Mouse (Mus musculus): Measurements from ENCODE around the gene Kansl1. TPM values are rescaled to one million over a fixed set of nuclear protein-coding genes. Genes with fewer than 3 reads are reported as not detected.

The Kansl1 gene
- polyA plus RNA-seq, 1 experiment from 2014 or later, result 33.6 TPM

DNA sequence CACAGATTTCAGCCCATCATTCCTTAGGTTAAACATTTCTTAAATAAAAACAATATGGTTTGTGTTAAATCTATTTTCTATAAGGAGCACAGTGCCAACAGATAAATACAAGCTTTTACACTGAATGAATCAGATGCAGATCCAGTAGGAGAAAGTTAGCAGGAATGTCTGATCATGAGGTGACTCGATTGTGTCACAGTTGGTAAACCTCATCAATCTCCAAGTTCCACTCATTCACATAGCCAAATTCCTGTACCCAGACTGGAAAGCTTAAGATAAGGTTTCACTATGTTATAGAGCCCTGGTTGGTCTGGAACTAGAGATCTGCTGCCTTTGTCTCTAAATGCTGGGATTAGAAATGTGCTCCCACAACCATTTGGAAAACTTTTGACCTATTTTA, 33.5 kb downstream of the Kansl1 start:
- Histone ChIP-seq H3K9me3 (ENCODE audit: control insufficient read depth, low read length) (no peaks in the 10 kb centered on the region), H3K27me3 (ENCODE audit: control insufficient read depth, insufficient read depth, low read length) (no peaks in the 10 kb centered on the region), H3K4me3 (ENCODE audit: low read depth, low read length) (no peak overlapping the region), H3K4me1 (ENCODE audit: control insufficient read depth, insufficient read depth, low read length) (0 out of 2 replicates have a peak, but pooled peaks cover 3% of the 10 kb centered on the region), H3K4me2 (ENCODE audit: low read depth, severe bottlenecking) (no peak overlapping the region), H3K27ac (replicated peaks; ENCODE audit: low read depth, low read length) (no peak overlapping the region), H3K9ac (ENCODE audit: low read length) (no peak overlapping the region), H3K36me3 (ENCODE audit: control insufficient read depth, insufficient read depth, low read length) (no peaks in the 10 kb centered on the region)
- 85% methylated on average over 1 of the region's 1 CpGs for WGBS
- DNase-seq (ENCODE audit: low spot score) (no peak), ATAC-seq (ENCODE audit: insufficient number of reproducible peaks, low FRiP score, low TSS enrichment, low read depth) (no peak)

DNA sequence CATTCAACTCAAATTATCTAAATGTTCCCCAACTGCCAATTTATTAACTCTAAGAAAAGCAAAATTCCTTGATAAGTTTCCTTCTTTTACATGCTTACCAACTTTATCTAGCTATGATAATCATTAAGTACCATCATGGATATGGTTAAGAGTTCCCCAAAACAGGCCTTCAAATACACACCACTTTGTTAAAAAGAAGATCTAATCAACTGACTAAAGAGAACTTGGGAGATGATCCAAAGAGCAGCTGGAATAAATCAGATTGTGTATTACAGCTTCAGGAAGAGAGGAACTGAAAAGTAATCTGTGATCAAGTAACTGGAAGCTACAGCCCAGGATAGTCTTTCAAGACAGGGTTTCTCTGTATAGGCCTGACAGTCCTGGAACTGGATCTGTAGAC, 36.4 kb downstream of the Kansl1 start:
- H3K4me1 ChIP-seq (ENCODE audit: control insufficient read depth, insufficient read depth, low read length), result no peaks in the 10 kb centered on the region
- H3K36me3 ChIP-seq (ENCODE audit: control insufficient read depth, insufficient read depth, low read length), result no peaks in the 10 kb centered on the region
- no peak overlapping the region for H3K9ac ChIP-seq (ENCODE audit: low read length)
- no peak overlapping the region for H3K27ac ChIP-seq (replicated peaks; ENCODE audit: low read depth, low read length)
- DNase-seq (ENCODE audit: low spot score) (no peak), ATAC-seq (ENCODE audit: insufficient number of reproducible peaks, low FRiP score, low TSS enrichment, low read depth) (no peak)
- H3K9me3 ChIP-seq (ENCODE audit: control insufficient read depth, low read length), result no peaks in the 10 kb centered on the region
- H3K4me2 ChIP-seq (ENCODE audit: low read depth, severe bottlenecking), result no peak overlapping the region
- no peaks in the 10 kb centered on the region for H3K27me3 ChIP-seq (ENCODE audit: control insufficient read depth, insufficient read depth, low read length)
- no peak overlapping the region for H3K4me3 ChIP-seq (ENCODE audit: low read depth, low read length)

DNA sequence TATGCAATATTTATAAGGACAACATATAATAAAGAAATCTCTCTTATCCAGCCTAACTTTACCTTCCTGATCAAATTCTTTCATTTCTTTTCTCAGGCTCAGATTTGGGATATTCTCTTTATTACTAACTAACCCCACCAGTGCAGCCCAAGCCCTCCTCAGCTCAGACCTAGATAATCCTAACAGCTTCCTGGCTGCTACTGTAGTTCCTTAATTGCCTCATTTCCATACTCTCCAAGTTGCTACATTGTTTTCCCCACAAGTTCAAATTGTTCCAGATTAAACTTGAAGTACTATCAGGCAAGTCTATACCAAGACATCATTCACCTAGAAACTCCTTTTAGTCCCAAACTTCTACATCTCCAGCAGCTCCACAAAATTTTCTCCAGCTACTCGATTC, 36.9 kb downstream of the Kansl1 start:
- Histone ChIP-seq H3K4me2 (ENCODE audit: low read depth, severe bottlenecking) (no peak overlapping the region), H3K36me3 (ENCODE audit: control insufficient read depth, insufficient read depth, low read length) (no peaks in the 10 kb centered on the region), H3K27me3 (ENCODE audit: control insufficient read depth, insufficient read depth, low read length) (no peaks in the 10 kb centered on the region), H3K4me1 (ENCODE audit: control insufficient read depth, insufficient read depth, low read length) (no peaks in the 10 kb centered on the region), H3K9me3 (ENCODE audit: control insufficient read depth, low read length) (no peaks in the 10 kb centered on the region), H3K9ac (ENCODE audit: low read length) (no peak overlapping the region), H3K27ac (replicated peaks; ENCODE audit: low read depth, low read length) (no peak overlapping the region), H3K4me3 (ENCODE audit: low read depth, low read length) (no peak overlapping the region)
- 91% methylated on average over 1 of the region's 1 CpGs for WGBS
- DNase-seq (ENCODE audit: low spot score) (no peak), ATAC-seq (ENCODE audit: insufficient number of reproducible peaks, low FRiP score, low TSS enrichment, low read depth) (no peak)

DNA sequence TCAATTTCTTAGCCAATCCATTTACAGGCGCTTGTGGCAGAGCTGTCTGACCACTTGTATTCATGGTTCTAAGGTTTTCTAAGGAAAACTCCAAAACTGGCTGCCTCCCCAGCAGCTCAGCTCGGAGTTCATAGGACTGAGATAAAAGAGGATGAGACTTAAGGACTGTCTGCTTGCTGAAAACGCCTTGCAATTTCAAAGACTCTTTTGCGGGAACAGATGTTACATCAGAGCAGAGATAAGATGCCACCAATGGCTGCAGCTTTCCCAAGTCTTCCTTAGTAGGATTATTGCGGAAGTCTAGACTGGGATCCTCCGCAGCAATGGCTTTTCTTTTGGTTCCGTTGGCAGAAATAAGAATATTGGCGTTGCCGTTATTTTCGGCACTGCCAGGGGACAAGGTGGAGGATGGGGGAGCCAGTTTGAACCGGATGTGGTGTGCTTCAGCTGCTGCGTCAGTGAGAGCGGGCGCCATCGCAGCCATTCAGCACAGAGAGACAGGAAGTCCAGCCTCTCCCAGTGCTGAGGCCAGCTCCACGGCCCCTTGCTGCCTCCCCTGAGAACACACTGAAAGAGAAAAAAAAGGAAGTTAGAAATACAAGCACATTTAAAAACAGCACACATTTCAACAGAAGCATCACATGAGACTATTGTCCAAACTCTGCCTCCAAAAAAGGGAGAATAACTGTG, 43.8 kb downstream of the Kansl1 start:
- H3K27ac ChIP-seq (replicated peaks; ENCODE audit: low read depth, low read length), result no peak overlapping the region
- no peak overlapping the region for H3K4me3 ChIP-seq (ENCODE audit: low read depth, low read length)
- WGBS, result 92% methylated on average over 16 of the region's 16 CpGs

GRCm38 (mm10) chr11:104412254-104412653, 56.4 kb downstream of the Kansl1 start:
- Histone ChIP-seq H3K36me3 (ENCODE audit: control insufficient read depth, insufficient read depth, low read length) (peaks cover 7% of the 10 kb centered on the region), H3K27me3 (ENCODE audit: control insufficient read depth, insufficient read depth, low read length) (no peaks in the 10 kb centered on the region)

More for the DNA sequence above, 43.8 kb downstream of the Kansl1 start:
- Histone ChIP-seq H3K9me3 (ENCODE audit: control insufficient read depth, low read length) (no peaks in the 10 kb centered on the region), H3K4me2 (ENCODE audit: low read depth, severe bottlenecking) (no peak overlapping the region), H3K27me3 (ENCODE audit: control insufficient read depth, insufficient read depth, low read length) (no peaks in the 10 kb centered on the region), H3K36me3 (ENCODE audit: control insufficient read depth, insufficient read depth, low read length) (peaks cover 2% of the 10 kb centered on the region; the same call in 1 of the 2 replicates), H3K9ac (ENCODE audit: low read length) (no peak overlapping the region), H3K4me1 (ENCODE audit: control insufficient read depth, insufficient read depth, low read length) (no peaks in the 10 kb centered on the region)
- DNase-seq (ENCODE audit: low spot score), result no peak
- no peak for ATAC-seq (ENCODE audit: insufficient number of reproducible peaks, low FRiP score, low TSS enrichment, low read depth)

GRCm38 (mm10) chr11:104407391-104407790, 61.3 kb downstream of the Kansl1 start:
- Histone ChIP-seq H3K36me3 (ENCODE audit: control insufficient read depth, insufficient read depth, low read length) (peaks cover 7% of the 10 kb centered on the region), H3K9me3 (ENCODE audit: control insufficient read depth, low read length) (no peaks in the 10 kb centered on the region), H3K4me2 (ENCODE audit: low read depth, severe bottlenecking) (no peak overlapping the region), H3K4me3 (ENCODE audit: low read depth, low read length) (no peak overlapping the region), H3K4me1 (ENCODE audit: control insufficient read depth, insufficient read depth, low read length) (no peaks in the 10 kb centered on the region), H3K27ac (replicated peaks; ENCODE audit: low read depth, low read length) (no peak overlapping the region), H3K27me3 (ENCODE audit: control insufficient read depth, insufficient read depth, low read length) (no peaks in the 10 kb centered on the region), H3K9ac (ENCODE audit: low read length) (no peak overlapping the region)
- no peak for ATAC-seq (ENCODE audit: insufficient number of reproducible peaks, low FRiP score, low TSS enrichment, low read depth)
- no peak for DNase-seq (ENCODE audit: low spot score)
- 75% methylated on average over 2 of the region's 2 CpGs for WGBS

More at GRCm38 (mm10) chr11:104412254-104412653, 56.4 kb downstream of the Kansl1 start:
- Histone ChIP-seq H3K9ac (ENCODE audit: low read length) (no peak overlapping the region), H3K4me2 (ENCODE audit: low read depth, severe bottlenecking) (no peak overlapping the region), H3K27ac (replicated peaks; ENCODE audit: low read depth, low read length) (no peak overlapping the region), H3K9me3 (ENCODE audit: control insufficient read depth, low read length) (no peaks in the 10 kb centered on the region), H3K4me3 (ENCODE audit: low read depth, low read length) (no peak overlapping the region), H3K4me1 (ENCODE audit: control insufficient read depth, insufficient read depth, low read length) (no peaks in the 10 kb centered on the region)
- ATAC-seq (ENCODE audit: insufficient number of reproducible peaks, low FRiP score, low TSS enrichment, low read depth) (no peak), DNase-seq (ENCODE audit: low spot score) (no peak)

GRCm38 (mm10) chr11:104400961-104401360, 67.7 kb downstream of the Kansl1 start:
- no peak overlapping the region for H3K4me3 ChIP-seq (ENCODE audit: low read depth, low read length)
- DNase-seq (ENCODE audit: low spot score), result no peak
- WGBS, result 90% methylated on average over 5 of the region's 5 CpGs
- no peak for ATAC-seq (ENCODE audit: insufficient number of reproducible peaks, low FRiP score, low TSS enrichment, low read depth)
- no peak overlapping the region for H3K27ac ChIP-seq (replicated peaks; ENCODE audit: low read depth, low read length)
- H3K9ac ChIP-seq (ENCODE audit: low read length), result no peak overlapping the region
- H3K4me2 ChIP-seq (ENCODE audit: low read depth, severe bottlenecking), result no peak overlapping the region
- H3K4me1 ChIP-seq (ENCODE audit: control insufficient read depth, insufficient read depth, low read length), result no peaks in the 10 kb centered on the region
- no peaks in the 10 kb centered on the region for H3K9me3 ChIP-seq (ENCODE audit: control insufficient read depth, low read length)
- no peaks in the 10 kb centered on the region for H3K36me3 ChIP-seq (ENCODE audit: control insufficient read depth, insufficient read depth, low read length)
- no peaks in the 10 kb centered on the region for H3K27me3 ChIP-seq (ENCODE audit: control insufficient read depth, insufficient read depth, low read length)

DNA sequence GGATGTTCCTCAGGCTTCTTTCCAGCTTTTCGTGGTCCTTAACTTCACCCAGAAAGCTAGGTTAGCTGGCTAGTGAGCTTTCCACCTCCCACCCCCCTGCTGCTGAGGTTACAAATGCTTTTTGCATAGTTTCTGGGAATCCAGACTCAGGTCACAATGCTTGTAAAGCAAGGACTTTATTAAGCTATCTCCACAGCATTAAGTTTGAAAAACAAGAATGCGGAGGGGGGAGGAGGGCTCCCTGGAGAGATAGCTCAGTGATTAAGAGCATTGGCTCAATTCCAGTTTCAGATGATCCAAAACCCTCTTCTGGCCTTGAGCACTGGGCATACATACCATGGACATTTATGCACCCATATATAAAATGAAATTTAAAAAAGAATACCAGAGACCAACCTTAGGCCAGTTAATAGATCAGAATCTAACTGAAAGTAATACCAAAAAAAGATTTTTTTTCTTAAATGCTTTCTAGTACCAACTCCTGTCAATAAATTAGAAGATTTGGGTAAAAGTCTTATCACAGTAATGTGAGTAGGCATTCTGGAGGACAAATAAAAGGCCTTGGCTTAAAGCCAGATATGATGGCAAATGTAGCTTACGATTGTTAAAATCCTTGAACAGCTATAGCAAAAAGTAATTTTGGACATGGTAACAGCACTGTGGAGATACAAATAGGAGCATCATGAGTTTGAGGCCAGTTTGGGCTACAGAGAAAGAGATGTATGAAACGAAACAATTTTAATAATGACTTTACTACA, 69.0 kb downstream of the Kansl1 start:
- Histone ChIP-seq H3K4me3 (ENCODE audit: low read depth, low read length) (no peak overlapping the region), H3K27me3 (ENCODE audit: control insufficient read depth, insufficient read depth, low read length) (no peaks in the 10 kb centered on the region), H3K27ac (replicated peaks; ENCODE audit: low read depth, low read length) (no peak overlapping the region), H3K9me3 (ENCODE audit: control insufficient read depth, low read length) (no peaks in the 10 kb centered on the region), H3K4me1 (ENCODE audit: control insufficient read depth, insufficient read depth, low read length) (no peaks in the 10 kb centered on the region), H3K4me2 (ENCODE audit: low read depth, severe bottlenecking) (no peak overlapping the region), H3K36me3 (ENCODE audit: control insufficient read depth, insufficient read depth, low read length) (no peaks in the 10 kb centered on the region), H3K9ac (ENCODE audit: low read length) (no peak overlapping the region)
- 91% methylated on average over 4 of the region's 4 CpGs for WGBS
- ATAC-seq (ENCODE audit: insufficient number of reproducible peaks, low FRiP score, low TSS enrichment, low read depth) (no peak), DNase-seq (ENCODE audit: low spot score) (no peak)
